Mouse (Mus musculus) bone marrow macrophage, adult 2 months (primary cell): ENCODE results near the gene Bud23.

Experiments used
- CTCF ChIP-seq: IDR thresholded peaks from 2 replicates; pipeline ENCODE4 v1.5.1; 2012; ENCODE audit warnings: low read depth, mild to moderate bottlenecking, low read length, moderate library complexity
- POLR2A ChIP-seq: IDR thresholded peaks from 2 replicates; pipeline ENCODE4 v1.6.1; 2012; ENCODE audit warnings: mild to moderate bottlenecking, low read depth, low read length, borderline replicate concordance

- TF ChIP-seq CTCF = no peak
- TF ChIP-seq POLR2A = no peak
Observed at GRCm38 (mm10) chr5:135021814-135022213, 42.9 kb downstream of the Bud23 start.
